Mouse (Mus musculus) mouse embryonic stem cell (cell line): ENCODE measurements at regions not wholly inside any gene's neighbourhood (a gene's known extent, or its start where the extent isn't known, plus 50 kb on each side); places are given as distances from the start of the nearest gene placed in this dataset.

Source experiments
- in situ Hi-C, 2 experiments: fragments of 300-500 bp; cut with MboI; formaldehyde crosslinking; loops; 1 replicate in 1 of 2; 3 replicates in 1 of 2; pipeline ENCODE4 v1.14.3; 2019 to 2020; ENCODE audit warnings: low sequenced_read_pairs in 2 of 2, low pct_unique_long_range_greater_than_20kb in 1 of 2, mixed read lengths in 1 of 2; ENCODE audit not compliant: unreplicated experiment in 1 of 2

- in situ Hi-C loops = no loop called here
Observed at GRCm38 (mm10) chr2:178745296-178746015, 315.1 kb downstream of the Cdh26 start.

DNA sequence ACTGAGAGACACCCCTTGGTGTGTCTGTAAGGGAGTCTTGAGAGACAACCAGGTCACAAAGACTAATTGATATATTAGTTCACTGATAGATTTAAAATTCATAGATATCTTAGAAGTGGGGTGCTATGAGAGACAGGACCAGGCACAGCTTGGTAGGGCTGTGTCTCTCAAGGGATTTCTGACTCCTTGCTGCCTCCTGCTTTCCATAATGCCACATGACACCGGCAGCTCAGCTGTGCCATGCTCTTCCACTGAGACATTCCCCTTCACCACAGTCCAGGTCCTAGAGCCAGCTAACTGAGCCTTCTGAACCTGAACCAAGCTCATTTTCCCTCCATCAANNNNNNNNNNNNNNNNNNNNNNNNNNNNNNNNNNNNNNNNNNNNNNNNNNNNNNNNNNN lies 320.9 kb downstream of the Cdh26 start:
- in situ Hi-C loops = no loop called here

DNA sequence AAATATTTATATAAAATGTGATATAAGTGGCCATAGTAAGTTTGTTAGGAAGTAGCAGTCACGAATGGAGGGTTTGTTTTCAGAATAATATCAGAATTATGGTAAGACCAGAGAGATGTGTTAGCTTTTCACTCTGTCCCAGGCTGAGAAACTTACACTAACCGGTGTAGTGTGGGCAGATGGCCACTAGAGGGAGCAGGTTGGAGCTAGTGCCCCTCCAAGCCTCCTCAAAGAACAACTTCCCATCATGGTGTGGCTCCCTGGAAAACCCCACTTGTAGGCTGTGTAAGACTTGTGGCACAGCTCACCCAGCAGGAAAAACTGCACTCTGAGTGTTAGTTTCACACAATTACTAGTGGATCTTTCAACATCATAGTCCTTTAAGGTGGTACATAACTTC lies 328.0 kb downstream of the Cdh26 start:
- in situ Hi-C loops = no loop called here

GRCm38 (mm10) chr2:178768526-178768925 lies 338.2 kb downstream of the Cdh26 start:
- in situ Hi-C loops = no loop called here

GRCm38 (mm10) chr2:178769001-178769400 lies 338.7 kb downstream of the Cdh26 start:
- in situ Hi-C loops = no loop called here

DNA sequence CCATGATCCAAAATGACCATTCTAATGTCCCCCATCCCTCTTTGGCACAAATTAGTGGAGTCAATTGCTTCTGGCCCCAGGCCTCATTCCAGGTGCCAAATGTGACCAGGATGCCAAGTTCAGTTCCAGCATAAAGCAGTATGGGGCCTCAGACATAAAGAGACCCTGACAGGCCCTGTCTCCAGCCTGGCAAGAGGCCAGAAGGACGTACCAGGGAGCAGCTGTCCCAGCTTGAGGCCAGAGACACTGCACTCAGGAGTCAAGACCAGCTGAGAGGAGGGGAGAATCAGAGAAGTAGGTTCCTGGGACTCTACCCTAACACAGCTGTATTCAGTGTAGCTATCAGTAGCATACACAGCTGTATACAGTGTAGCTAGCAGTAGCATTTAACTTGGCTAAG lies 341.1 kb downstream of the Cdh26 start:
- in situ Hi-C loops = no loop called here

- in situ Hi-C loops = no loop called here
Observed at GRCm38 (mm10) chr2:178771881-178772280, 341.6 kb downstream of the Cdh26 start.

GRCm38 (mm10) chr2:178784822-178785589 lies 354.7 kb downstream of the Cdh26 start:
- in situ Hi-C loops = no loop called here

DNA sequence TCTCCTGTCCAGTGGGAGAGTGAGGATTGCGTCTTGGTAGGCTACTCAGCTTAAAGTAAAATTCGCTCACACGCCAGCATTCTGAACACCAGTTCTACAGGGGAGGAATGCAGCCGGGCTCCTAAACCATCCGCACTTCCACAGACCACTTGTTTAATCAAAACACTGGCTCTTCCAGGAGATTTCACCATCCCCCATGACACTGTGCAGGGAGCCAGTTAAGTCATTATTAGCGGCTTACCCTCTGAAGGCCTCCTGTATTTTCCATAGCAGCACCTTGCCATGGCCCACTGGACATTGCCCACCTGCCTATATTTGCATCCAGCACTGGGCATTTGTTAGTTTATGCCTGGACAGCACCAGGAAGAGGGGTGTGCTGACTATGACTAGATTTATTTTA lies 355.5 kb downstream of the Cdh26 start:
- in situ Hi-C loops = no loop called here

DNA sequence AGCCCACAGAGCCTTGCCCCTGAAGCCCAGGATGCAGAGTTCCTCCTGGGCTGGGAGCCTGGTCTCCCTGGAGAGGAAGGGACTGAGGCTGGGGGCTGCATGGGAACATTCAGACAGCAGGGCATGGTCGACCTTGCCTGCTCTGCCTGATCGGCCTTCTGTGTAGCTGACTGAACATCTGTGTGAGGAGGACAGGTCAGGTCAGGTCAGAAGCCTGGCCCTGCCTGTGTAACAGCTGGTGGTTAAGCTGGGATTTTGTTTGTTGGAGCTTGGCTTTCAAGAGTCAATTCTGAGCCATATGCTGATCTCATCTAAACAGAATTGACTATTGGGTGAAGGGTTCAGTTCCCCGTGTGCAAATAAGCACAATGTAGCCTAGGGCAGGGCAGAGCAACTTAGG lies 365.5 kb downstream of the Cdh26 start:
- in situ Hi-C loops = no loop called here

GRCm38 (mm10) chr2:178801464-178801863 lies 371.1 kb downstream of the Cdh26 start:
- in situ Hi-C loops = no loop called here

DNA sequence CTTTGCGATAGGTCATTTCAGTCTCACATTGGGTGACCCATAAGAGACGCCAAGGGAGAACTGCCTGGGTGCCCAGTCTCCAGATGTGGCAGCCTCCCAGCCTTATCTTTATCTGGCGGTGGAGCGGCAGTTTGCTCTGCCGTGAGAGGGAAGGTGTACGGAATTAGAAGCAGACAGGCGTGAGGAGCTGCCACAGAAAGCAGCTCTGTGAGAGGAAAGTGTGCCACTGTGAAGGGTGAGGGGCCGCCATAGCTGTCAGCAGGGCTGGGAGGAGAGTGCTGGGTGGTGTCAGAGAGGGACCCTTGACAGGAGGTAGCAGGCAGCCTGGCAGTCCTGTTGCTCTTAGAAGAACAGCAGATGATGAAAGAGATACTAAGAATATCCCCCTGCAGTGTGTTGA lies 375.0 kb downstream of the Cdh26 start:
- in situ Hi-C loops = no loop called here

DNA sequence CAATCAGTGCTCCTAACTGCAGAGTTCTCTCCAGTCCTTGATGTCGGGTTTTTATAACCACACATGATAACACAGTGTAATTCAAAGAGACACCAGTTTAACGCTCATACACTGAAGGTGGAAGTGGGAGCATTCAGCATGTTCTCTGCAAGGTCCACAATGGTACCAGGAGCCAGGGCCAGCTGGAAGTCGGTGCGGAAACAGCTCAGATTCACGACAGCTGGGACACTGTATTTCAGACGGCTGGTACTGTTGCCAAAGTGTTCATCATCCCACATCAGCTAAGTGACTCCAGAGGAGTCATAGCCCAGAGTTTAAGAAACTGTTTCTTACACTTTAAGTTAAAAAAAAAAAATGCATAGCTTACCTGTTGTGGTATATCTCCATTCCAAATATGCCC lies 391.2 kb downstream of the Cdh26 start:
- in situ Hi-C loops = no loop called here

- in situ Hi-C loops = no loop called here
Observed at GRCm38 (mm10) chr2:178830313-178830712, 400.0 kb downstream of the Cdh26 start.

GRCm38 (mm10) chr2:178834986-178835385 lies 404.7 kb downstream of the Cdh26 start:
- in situ Hi-C loops = no loop called here

- in situ Hi-C loops = no loop called here
Observed at GRCm38 (mm10) chr2:178838571-178838970, 408.2 kb downstream of the Cdh26 start.

GRCm38 (mm10) chr2:178840975-178841374 lies 410.6 kb downstream of the Cdh26 start:
- in situ Hi-C loops = no loop called here

DNA sequence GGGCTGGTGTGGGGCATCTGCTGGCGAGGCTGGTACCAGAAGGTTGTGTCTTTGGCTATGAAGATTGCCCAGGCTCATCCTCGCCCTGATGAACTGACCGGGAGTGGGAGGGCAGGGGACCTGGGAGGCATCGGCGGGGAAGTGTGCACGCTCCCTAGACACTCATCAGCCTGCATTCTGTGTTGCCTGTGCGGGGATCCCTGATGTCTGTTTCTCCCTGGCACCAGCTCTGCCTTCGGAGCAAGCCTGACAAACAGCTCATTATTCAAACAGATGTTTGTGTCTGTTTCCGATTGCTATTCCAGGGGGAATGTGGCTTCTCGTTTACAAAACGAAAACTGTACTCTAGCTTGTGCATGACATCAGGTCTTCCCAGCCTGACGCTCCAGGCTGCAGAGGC lies 412.3 kb downstream of the Cdh26 start:
- in situ Hi-C loops = no loop called here

DNA sequence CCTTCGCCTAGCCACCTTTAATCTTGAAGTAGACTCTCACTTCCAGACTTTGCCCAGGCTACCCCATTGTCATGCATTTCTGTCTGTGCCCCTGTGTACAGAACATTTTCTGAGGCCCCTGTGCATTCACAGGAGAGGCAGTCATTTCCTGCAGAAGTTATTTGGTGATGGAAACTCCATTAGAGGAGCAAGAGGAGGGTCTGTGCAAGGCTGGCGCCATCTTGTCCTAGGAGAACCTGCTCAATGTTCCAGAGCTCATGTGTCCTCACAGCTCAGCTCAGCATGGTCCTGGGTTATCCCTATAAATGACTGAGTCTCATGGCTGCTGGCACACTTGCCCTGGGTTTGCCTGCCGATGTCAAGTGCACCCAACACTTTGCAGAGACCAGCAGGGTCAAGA lies 413.1 kb downstream of the Cdh26 start:
- in situ Hi-C loops = no loop called here

DNA sequence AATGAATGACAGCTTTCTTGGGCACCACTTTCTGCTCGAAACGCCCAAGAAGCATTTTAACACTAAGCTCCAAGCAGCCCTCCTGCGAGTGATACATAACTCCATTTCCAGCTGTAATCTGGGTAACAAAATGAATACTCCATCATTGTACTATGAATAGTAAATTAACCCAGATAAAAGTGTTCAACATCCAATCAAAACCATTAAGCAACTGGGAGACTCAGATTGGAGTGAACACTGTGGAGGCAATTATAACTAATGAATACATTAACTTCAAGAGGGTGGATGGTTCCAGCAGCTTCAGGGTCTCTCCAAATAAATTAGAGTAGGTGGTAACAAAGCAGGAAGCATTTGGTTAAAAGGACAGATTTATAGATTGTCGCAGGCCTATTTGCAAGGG lies 414.2 kb downstream of the Cdh26 start:
- in situ Hi-C loops = no loop called here
